Mouse (Mus musculus) forebrain, embryonic 15.5 days (tissue): ENCODE results near the gene Gabbr2. TPM values are rescaled to one million over a fixed set of nuclear protein-coding genes. Genes with fewer than 3 reads are reported as not detected.

Experiments used
- ATAC-seq: fragments of 200-750 bp; cut with Nextera tagmentation; replicated peaks from 2 replicates; pipeline ENCODE4 v1.8.0; 2017; ENCODE audit warnings: mild to moderate bottlenecking, moderate TSS enrichment, moderate library complexity
- H3K27ac ChIP-seq: fragments of 300-500 bp; sonication (generic); replicated peaks from 2 replicates; pipeline ENCODE4 v1.5.1; 2015; ENCODE audit warnings: mild to moderate bottlenecking, inconsistent platforms
- H3K27me3 ChIP-seq: fragments of 300-500 bp; sonication (generic); 2 replicates; pipeline ENCODE4 v1.6.1; 2015; ENCODE audit warnings: inconsistent platforms
- H3K36me3 ChIP-seq: fragments of 300-500 bp; sonication (generic); 2 replicates; pipeline ENCODE4 v1.6.1; 2015; ENCODE audit warnings: mild to moderate bottlenecking, inconsistent platforms
- H3K4me1 ChIP-seq: fragments of 300-500 bp; sonication (generic); 2 replicates; pipeline ENCODE4 v1.6.1; 2015; ENCODE audit warnings: inconsistent platforms
- H3K4me2 ChIP-seq: fragments of 300-500 bp; sonication (generic); replicated peaks from 2 replicates; pipeline ENCODE4 v1.6.1; 2015; ENCODE audit warnings: mild to moderate bottlenecking, inconsistent platforms
- H3K4me3 ChIP-seq: fragments of 300-500 bp; sonication (generic); 2 replicates; pipeline ENCODE4 v1.5.1; 2015; ENCODE audit warnings: mild to moderate bottlenecking, inconsistent platforms
- H3K9ac ChIP-seq: fragments of 300-500 bp; sonication (generic); replicated peaks from 2 replicates; pipeline ENCODE4 v1.6.1; 2015; ENCODE audit warnings: mild to moderate bottlenecking, inconsistent platforms
- H3K9me3 ChIP-seq: fragments of 300-500 bp; sonication (generic); 2 replicates; pipeline ENCODE4 v1.6.1; 2016; ENCODE audit warnings: inconsistent platforms
- WGBS: fragments of 180-500 bp; shearing (Covaris S2); methylation state at CpG from one replicate; pipeline ENCODE4 v1.1.7; 2015; ENCODE audit warnings: mixed read lengths; 5-methylcytosine and 5-hydroxymethylcytosine counted together
- polyA plus RNA-seq: library from polyadenylated mRNA; unstranded; fragments of >200 nt; fragmentation: Nextera tagmentation; extraction: Ambion mirVana; gene quantifications from 2 replicates; pipeline ENCODE4 v1.2.1, GENCODE M21; 2015

Gabbr2 gene
- polyA plus RNA-seq, 1 experiment from 2014 or later, result 3.6 TPM

GRCm38 (mm10) chr4:46676646-46677045 lies 315.0 kb downstream of the Gabbr2 start:
- 0 out of 2 replicates have a peak, but pooled peaks cover 3% of the 10 kb centered on the region for H3K36me3 ChIP-seq
- no peak for ATAC-seq
- no peaks in the 10 kb centered on the region for H3K27me3 ChIP-seq
- H3K9ac ChIP-seq, result no peak overlapping the region
- no peaks in the 10 kb centered on the region for H3K4me1 ChIP-seq
- H3K4me3 ChIP-seq, result no peak overlapping the region
- no peaks in the 10 kb centered on the region for H3K9me3 ChIP-seq
- H3K27ac ChIP-seq, result no peak overlapping the region
- 78% methylated on average over 3 of the region's 3 CpGs for WGBS
- no peak overlapping the region for H3K4me2 ChIP-seq

- H3K9me3 ChIP-seq, result no peaks in the 10 kb centered on the region
- no peaks in the 10 kb centered on the region for H3K27me3 ChIP-seq
- no peak overlapping the region for H3K4me3 ChIP-seq
- 0 out of 2 replicates have a peak, but pooled peaks cover 3% of the 10 kb centered on the region for H3K36me3 ChIP-seq
- 27% methylated on average over 4 of the region's 4 CpGs for WGBS
- no peak overlapping the region for H3K4me2 ChIP-seq
- no peaks in the 10 kb centered on the region for H3K4me1 ChIP-seq
- no peak for ATAC-seq
- no peak overlapping the region for H3K9ac ChIP-seq
- H3K27ac ChIP-seq, result no peak overlapping the region
Measured at GRCm38 (mm10) chr4:46675992-46676391, 315.7 kb downstream of the Gabbr2 start.

- WGBS, result 58% methylated on average over 11 of the region's 11 CpGs
- H3K4me2 ChIP-seq, result no peak overlapping the region
- ATAC-seq, result no peak
Measured at GRCm38 (mm10) chr4:46675272-46675785, 316.3 kb downstream of the Gabbr2 start.

GRCm38 (mm10) chr4:46668620-46669019 lies 323.1 kb downstream of the Gabbr2 start:
- WGBS, result 70% methylated on average over 11 of the region's 11 CpGs
- H3K36me3 ChIP-seq, result 0 out of 2 replicates have a peak, but pooled peaks cover 3% of the 10 kb centered on the region
- H3K4me3 ChIP-seq, result no peak overlapping the region
- no peak overlapping the region for H3K9ac ChIP-seq
- H3K4me1 ChIP-seq, result peaks cover 7% of the 10 kb centered on the region
- H3K27ac ChIP-seq, result no peak overlapping the region
- no peak overlapping the region for H3K4me2 ChIP-seq
- H3K9me3 ChIP-seq, result no peaks in the 10 kb centered on the region
- ATAC-seq, result no peak
- H3K27me3 ChIP-seq, result peaks cover 3% of the 10 kb centered on the region; the same call in 1 of the 2 replicates

More at GRCm38 (mm10) chr4:46675272-46675785, 316.3 kb downstream of the Gabbr2 start:
- no peaks in the 10 kb centered on the region for H3K27me3 ChIP-seq
- H3K27ac ChIP-seq, result no peak overlapping the region
- no peaks in the 10 kb centered on the region for H3K9me3 ChIP-seq
- H3K36me3 ChIP-seq, result 0 out of 2 replicates have a peak, but pooled peaks cover 3% of the 10 kb centered on the region
- no peaks in the 10 kb centered on the region for H3K4me1 ChIP-seq
- no peak overlapping the region for H3K4me3 ChIP-seq
- H3K9ac ChIP-seq, result no peak overlapping the region

GRCm38 (mm10) chr4:46666420-46666819 lies 325.3 kb downstream of the Gabbr2 start:
- no peak overlapping the region for H3K4me2 ChIP-seq
- H3K9ac ChIP-seq, result no peak overlapping the region
- H3K4me1 ChIP-seq, result peaks cover 7% of the 10 kb centered on the region
- H3K9me3 ChIP-seq, result no peaks in the 10 kb centered on the region
- H3K27me3 ChIP-seq, result peaks cover 3% of the 10 kb centered on the region; the same call in 1 of the 2 replicates
- no peaks in the 10 kb centered on the region for H3K36me3 ChIP-seq
- H3K27ac ChIP-seq, result no peak overlapping the region
- 59% methylated on average over 5 of the region's 5 CpGs for WGBS
- no peak overlapping the region for H3K4me3 ChIP-seq
- no peak for ATAC-seq

- H3K36me3 ChIP-seq, result no peaks in the 10 kb centered on the region
- H3K9ac ChIP-seq, result no peak overlapping the region
- no peak overlapping the region for H3K4me2 ChIP-seq
Measured at GRCm38 (mm10) chr4:46665371-46665774, 326.3 kb downstream of the Gabbr2 start.

GRCm38 (mm10) chr4:46664123-46665009 lies 327.3 kb downstream of the Gabbr2 start:
- Histone ChIP-seq H3K27ac (no peak overlapping the region), H3K4me2 (peak overlapping the region; percentile 58), H3K9me3 (no peaks in the 10 kb centered on the region), H3K4me1 (peaks cover 7% of the 10 kb centered on the region), H3K9ac (peak overlapping the region; percentile 52), H3K36me3 (no peaks in the 10 kb centered on the region), H3K27me3 (peaks cover 3% of the 10 kb centered on the region; the same call in 1 of the 2 replicates), H3K4me3 (peak overlapping the region; percentile 37)
- ATAC-seq, result peak; percentile 82
- 5% methylated on average over 34 of the region's 34 CpGs for WGBS

More at GRCm38 (mm10) chr4:46665371-46665774, 326.3 kb downstream of the Gabbr2 start:
- H3K4me1 ChIP-seq, result peaks cover 7% of the 10 kb centered on the region
- WGBS, result 3% methylated on average over 8 of the region's 8 CpGs
- H3K27me3 ChIP-seq, result peaks cover 3% of the 10 kb centered on the region; the same call in 1 of the 2 replicates
- no peak for ATAC-seq
- H3K9me3 ChIP-seq, result no peaks in the 10 kb centered on the region
- H3K27ac ChIP-seq, result no peak overlapping the region
- no peak overlapping the region for H3K4me3 ChIP-seq

GRCm38 (mm10) chr4:46661433-46661832 lies 330.2 kb downstream of the Gabbr2 start:
- Histone ChIP-seq H3K27me3 (peaks cover 3% of the 10 kb centered on the region; the same call in 1 of the 2 replicates), H3K9ac (no peak overlapping the region), H3K27ac (no peak overlapping the region), H3K4me3 (no peak overlapping the region), H3K4me1 (peaks cover 7% of the 10 kb centered on the region), H3K36me3 (no peaks in the 10 kb centered on the region), H3K9me3 (no peaks in the 10 kb centered on the region), H3K4me2 (no peak overlapping the region)
- ATAC-seq, result no peak
- WGBS, result 75% methylated on average over 9 of the region's 9 CpGs

- 79% methylated on average over 5 of the region's 5 CpGs for WGBS
- Histone ChIP-seq H3K27ac (no peak overlapping the region), H3K9me3 (no peaks in the 10 kb centered on the region), H3K4me2 (no peak overlapping the region), H3K4me1 (no peaks in the 10 kb centered on the region), H3K36me3 (no peaks in the 10 kb centered on the region), H3K4me3 (no peak overlapping the region), H3K9ac (no peak overlapping the region), H3K27me3 (no peaks in the 10 kb centered on the region)
- no peak for ATAC-seq
Measured at GRCm38 (mm10) chr4:46658946-46659345, 332.7 kb downstream of the Gabbr2 start.

GRCm38 (mm10) chr4:46657116-46657515 lies 334.6 kb downstream of the Gabbr2 start:
- H3K4me1 ChIP-seq, result no peaks in the 10 kb centered on the region
- no peak for ATAC-seq
- peaks cover 8% of the 10 kb centered on the region; the same call in 1 of the 2 replicates for H3K27me3 ChIP-seq
- no peaks in the 10 kb centered on the region for H3K36me3 ChIP-seq
- H3K9me3 ChIP-seq, result no peaks in the 10 kb centered on the region
- H3K4me3 ChIP-seq, result no peak overlapping the region
- no peak overlapping the region for H3K27ac ChIP-seq
- no peak overlapping the region for H3K4me2 ChIP-seq
- 7% methylated on average over 5 of the region's 5 CpGs for WGBS
- no peak overlapping the region for H3K9ac ChIP-seq

GRCm38 (mm10) chr4:46655956-46656355 lies 335.7 kb downstream of the Gabbr2 start:
- Histone ChIP-seq H3K9me3 (no peaks in the 10 kb centered on the region), H3K27me3 (peaks cover 18% of the 10 kb centered on the region), H3K4me2 (no peak overlapping the region), H3K9ac (no peak overlapping the region), H3K4me1 (peaks cover under 1% of the 10 kb centered on the region), H3K27ac (no peak overlapping the region), H3K36me3 (no peaks in the 10 kb centered on the region), H3K4me3 (no peak overlapping the region)
- WGBS, result 81% methylated on average over 2 of the region's 2 CpGs
- no peak for ATAC-seq

GRCm38 (mm10) chr4:46655298-46655697 lies 336.4 kb downstream of the Gabbr2 start:
- peaks cover 6% of the 10 kb centered on the region for H3K4me1 ChIP-seq
- no peak overlapping the region for H3K9ac ChIP-seq
- no peak overlapping the region for H3K27ac ChIP-seq
- no peaks in the 10 kb centered on the region for H3K9me3 ChIP-seq
- H3K4me3 ChIP-seq, result no peak overlapping the region
- no peaks in the 10 kb centered on the region for H3K36me3 ChIP-seq
- peaks cover 19% of the 10 kb centered on the region for H3K27me3 ChIP-seq
- WGBS, result 58% methylated on average over 1 of the region's 1 CpGs
- no peak for ATAC-seq
- no peak overlapping the region for H3K4me2 ChIP-seq
